Mouse (Mus musculus): Measurements from ENCODE around the gene Cdk12.
"Not testable (repeated sequence)": the region's sequence is repeated elsewhere in the genome, so short reads cannot be mapped to it uniquely, and the experiment has no call there.

The Cdk12 gene

DNA sequence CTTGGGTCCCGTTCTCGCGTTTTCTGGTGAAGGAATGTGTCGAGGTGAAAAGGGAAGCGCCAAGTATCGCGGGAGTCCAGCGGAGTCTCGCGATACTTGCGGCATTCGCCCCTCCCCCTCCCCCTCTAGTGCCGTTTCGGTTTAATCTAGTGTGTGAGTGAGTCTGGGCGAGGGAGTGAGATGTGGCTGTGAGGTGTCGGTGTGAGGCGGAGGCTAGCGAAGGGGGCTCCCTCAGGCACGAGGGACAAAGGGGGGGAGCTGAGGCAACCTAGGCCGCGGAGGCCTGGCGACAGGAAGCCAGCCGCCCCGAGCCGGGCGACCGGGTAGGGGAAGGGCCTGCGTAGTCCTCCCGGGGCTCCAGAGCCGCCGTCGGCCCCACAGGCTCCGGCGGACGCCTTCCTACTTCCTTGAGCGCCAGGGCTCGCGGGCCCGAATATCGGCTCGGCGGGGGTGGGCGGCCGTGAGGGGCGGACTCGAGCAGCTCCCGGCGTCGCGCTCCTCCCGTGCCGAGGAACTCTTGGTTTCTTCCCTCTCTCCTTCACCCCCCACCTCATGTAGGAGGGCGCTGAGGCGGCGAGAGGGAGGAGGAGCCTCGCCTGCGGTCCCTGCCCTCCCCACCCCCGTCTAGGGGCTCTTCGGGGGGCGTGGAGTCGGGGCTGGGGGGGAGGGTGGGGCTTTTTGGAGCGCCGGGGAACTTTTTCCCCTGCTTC, at the start of gene Cdk12:
TSS of gene Cdk12 (plus strand) at position 419 of the 710 bp plus-strand sequence.
- DNase-seq (ENCODE audit: low read depth in 2 of 2, low spot score in 2 of 2), result peak; percentile 95 to 97

DNA sequence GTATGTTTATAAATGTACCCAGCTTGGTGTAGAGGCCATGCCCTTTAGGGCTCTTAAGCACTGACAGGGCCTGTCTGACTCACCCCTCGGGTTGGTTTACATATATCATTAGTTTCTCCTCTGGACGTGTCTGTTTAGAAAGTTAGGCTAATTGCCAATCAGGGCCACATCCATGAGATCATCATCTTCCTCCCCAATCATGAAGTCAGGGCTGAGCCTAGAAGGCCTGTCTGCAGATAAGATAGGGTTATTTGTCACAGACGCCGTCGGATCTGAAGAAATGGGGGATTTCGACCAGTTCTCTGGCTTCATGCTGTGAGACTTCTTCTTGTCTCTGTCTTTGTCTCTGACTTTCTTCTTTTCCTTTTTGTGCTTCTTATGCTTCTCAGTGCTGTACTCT, 47.8 kb upstream of the Cdk12 start:
- DNase-seq (ENCODE audit: low read depth in 2 of 2, low spot score in 2 of 2), result no peak

DNA sequence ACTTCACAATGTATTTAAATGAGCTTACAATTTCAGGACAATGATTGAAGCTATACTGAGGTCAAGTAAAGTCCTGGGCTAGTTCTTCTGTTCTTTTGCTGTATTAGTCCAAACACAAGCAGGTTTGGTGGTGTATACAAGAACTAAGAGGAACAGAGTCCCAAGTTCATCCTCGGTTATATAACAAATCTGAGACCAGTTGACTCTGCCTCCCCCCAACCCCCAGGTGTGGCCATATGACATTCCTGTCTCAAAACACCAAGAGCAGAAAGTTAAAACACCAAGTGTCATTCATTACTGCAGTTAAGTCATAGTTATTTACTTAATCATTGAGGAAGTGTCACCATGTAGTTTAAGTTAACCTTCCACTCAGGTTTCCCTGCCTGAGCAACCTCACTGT, 34.5 kb upstream of the Cdk12 start:
- no peak for DNase-seq (ENCODE audit: low read depth in 2 of 2, low spot score in 2 of 2)

DNA sequence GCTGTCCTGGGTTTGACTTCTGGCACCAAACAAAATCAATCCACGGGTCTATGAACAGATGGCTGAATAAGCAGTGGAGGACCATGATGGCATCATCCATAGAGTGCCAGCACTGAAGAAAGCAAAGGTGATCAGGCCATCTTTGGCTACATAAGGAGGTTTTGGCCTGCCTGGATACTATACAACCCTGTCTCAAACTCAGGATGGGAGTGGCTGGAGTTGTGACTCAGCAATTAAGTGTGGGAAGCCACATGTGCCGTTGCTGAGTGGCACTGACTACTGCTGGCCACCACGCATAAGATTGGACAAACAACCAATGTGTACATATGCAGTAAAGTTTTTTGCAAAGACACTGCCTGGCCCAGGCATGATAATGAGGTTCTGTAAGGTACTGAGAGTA, 20.7 kb upstream of the Cdk12 start:
- DNase-seq (ENCODE audit: low read depth in 2 of 2, low spot score in 2 of 2), result not testable (repeated sequence)

DNA sequence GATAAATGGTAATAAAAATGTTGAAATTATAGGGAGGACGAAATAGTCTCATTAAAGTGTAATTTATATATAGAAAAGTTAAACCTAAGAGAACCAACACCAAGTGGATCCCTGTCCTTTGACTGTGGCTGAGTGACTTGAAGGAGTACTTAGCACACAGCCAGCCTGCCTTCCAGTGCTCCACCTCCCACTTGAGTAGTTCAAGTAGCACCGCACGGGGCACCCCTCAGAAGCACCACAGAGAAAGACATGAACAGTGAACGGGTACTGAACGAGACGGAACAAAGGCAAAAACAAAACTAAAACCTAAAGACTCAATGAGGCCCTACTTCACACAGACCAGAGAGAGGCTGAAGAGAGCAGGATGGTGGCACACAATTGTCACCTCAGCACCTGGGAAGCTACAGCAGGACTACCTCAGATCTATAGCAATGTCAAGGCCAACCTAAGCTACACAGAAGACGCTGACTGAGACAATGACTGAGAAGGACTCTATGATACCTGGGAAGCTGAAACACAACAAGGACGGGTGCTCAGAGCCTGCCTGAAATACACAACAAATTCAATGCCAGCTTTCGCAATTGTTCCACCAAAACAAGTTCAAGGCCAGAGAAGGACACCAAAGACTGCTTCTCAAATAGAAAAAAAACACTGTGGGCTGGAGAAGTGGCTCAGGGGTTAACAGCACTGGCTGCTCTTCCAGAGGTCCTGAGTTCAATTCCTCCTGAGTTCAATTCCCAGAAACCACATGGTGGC, 15.0 kb upstream of the Cdk12 start:
- no peak for DNase-seq (ENCODE audit: low read depth in 2 of 2, low spot score in 2 of 2)

DNA sequence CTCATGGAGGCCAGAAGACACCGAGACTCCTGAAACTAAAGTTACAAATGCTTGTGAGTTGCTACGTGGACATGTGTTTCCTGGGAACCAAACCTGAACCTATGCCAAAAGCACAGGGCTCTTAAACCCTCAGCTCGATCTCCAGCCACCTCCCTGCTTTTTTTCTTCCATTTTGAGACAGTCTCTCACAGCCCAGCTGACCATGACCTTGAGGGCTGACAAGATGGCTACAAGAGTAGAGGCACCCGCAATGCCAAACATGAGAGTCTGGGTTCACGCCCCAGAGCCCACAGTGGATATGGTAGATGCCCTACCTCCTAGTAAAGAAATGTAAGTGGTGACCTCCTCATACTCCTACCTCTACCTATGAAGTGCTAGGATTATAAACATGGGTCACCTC, 12.0 kb upstream of the Cdk12 start:
- DNase-seq (ENCODE audit: low read depth in 2 of 2, low spot score in 2 of 2), result no peak

DNA sequence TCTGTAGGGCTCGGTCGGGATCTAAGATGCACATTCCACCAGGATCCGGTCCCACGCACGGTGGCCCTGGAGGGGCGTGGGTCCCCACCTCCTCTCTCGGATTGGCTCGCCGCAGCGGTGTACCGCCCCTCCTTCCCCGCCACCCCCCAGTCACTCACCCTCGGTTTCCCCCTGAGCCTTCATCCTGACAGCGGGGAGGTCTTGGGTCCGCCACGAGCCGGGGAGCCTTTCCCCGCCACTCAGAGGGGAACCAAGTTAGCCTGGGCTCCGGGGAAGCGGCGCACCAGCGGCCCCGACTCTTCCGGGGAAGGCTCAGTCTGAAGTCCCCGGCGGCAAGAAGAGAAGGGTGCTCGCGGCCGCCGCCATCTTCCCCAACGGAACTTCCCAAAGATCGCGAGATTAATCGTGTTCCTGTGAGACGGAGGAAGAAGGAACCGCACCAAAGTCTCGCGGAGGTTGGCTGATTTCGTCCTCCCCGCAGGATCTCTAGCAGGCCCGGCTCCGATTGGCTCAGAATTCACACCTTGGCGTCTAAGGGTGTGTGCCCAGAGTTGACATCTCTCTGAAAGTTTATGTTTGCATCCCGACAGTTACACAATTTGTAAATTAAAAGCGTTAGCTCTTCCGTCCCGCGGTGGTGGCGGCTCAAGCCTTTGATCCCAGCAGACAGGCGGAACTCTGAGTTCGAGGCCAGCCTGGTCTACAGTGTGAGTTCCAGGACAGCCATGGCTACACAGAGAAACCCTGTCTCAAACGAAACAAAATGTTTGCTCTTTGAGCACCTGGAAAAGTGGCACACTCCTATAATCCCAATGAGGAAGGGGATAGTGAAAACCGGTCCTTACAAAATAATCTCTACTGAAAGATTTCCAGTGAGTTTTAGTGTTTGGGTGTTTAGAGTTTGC, 9.7 kb upstream of the Cdk12 start, which contains the start of gene Med1:
TSS of gene Med1 (minus strand) at position 393 of the 905 bp plus-strand sequence.
- DNase-seq (ENCODE audit: low read depth in 2 of 2, low spot score in 2 of 2), result peak; percentile 91 to 96

DNA sequence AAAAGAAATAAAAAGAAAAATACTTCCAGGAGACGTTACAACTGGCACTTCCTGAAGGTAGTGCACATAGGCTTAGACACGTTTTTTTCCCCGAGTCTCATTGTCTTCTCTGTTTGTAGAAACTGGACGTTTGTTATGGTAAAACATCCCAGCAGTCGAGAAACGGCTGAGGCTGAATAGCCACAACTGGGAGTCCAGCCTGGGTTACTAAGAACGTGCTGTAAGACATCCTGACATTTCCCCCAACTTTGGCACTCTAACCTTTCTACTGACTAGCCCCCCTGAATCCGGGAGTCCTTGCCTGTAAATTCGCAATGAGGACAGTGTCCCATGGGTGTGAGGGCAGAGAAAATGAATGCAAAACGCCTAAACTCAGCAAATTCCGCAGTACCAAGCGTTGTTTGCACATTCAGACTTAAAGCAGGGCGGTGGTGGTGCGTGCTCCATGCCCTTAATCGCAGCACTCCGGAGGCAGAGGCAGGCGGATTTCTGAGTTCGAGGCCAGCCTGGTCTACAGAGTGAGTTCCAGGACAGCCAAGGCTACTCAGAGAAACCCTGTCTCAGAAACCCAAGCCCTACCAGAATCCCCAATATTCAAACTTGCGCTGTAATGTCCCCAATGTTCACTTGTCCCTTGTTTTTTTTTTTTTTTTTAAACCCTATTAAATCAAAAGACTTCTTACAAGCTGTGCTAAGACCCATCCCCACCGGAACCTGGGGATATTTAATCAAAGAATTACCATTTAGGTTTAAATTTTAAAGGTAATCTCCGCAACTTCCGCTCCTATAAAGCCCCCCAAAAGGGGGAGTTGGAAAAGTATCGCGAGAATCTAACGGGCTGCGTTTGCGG, 843 bp upstream of the Cdk12 start:
- peak; percentile 26 to 33 for DNase-seq (ENCODE audit: low read depth in 2 of 2, low spot score in 2 of 2)

DNA sequence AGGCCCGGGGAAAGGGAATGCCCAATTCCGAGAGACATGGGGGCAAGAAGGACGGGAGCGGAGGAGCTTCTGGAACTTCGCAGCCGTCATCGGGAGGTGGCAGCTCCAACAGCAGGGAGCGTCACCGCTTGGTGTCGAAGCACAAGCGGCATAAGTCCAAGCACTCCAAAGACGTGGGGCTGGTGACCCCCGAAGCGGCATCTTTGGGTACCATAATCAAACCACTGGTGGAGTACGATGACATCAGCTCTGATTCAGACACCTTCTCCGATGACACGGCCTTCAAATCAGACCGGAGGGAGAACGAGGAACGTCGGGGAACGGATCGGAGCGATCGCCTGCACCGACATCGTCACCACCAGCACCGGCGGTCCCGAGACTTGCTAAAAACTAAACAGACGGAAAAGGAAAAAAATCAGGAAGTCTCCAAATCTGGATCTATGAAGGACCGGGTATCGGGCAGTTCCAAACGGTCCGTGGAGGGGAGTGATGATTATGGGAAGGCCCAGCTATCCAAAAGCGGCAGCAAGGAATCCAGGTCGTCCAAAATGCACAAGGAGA, 572 bp downstream of the Cdk12 start:
- peak; percentile 25 to 31 for DNase-seq (ENCODE audit: low read depth in 2 of 2, low spot score in 2 of 2)

DNA sequence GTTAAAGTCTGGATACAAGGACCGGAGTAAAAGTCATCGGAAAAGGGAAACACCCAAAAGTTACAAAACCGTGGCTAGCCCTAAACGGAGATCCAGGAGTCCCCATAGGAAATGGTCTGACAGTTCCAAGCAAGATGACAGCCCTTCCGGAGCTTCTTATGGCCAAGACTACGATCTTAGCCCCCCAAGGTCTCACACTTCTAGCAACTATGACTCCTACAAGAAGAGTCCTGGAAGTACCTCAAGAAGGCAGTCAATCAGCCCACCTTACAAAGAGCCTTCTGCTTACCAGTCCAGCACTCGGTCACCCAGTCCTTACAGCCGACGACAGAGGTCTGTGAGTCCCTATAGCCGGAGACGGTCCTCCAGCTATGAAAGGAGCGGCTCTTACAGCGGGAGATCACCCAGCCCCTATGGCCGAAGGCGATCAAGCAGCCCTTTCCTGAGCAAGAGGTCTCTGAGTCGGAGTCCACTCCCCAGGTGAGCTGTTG, 1.1 kb downstream of the Cdk12 start:
- DNase-seq (ENCODE audit: low read depth in 2 of 2, low spot score in 2 of 2), result no peak

DNA sequence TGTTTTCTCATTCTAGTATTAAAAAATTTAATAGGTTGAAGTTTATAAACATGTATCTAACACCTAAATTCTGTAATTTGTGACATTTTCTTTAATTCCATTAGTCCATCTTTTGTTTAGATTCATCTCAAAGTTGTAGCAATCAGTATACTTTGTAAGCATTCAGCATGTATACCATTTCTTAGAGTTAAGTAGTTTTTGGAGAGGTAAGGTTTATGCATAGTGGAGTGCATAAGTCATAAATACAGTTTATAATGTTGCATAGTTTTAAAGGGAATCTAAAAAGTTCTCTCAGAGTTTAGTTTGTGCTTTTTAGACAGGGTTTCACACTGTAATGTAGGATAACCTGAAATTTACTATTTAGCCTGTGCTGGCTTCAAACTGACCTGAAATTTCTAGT, 2.6 kb downstream of the Cdk12 start:
- DNase-seq (ENCODE audit: low read depth in 2 of 2, low spot score in 2 of 2), result no peak

DNA sequence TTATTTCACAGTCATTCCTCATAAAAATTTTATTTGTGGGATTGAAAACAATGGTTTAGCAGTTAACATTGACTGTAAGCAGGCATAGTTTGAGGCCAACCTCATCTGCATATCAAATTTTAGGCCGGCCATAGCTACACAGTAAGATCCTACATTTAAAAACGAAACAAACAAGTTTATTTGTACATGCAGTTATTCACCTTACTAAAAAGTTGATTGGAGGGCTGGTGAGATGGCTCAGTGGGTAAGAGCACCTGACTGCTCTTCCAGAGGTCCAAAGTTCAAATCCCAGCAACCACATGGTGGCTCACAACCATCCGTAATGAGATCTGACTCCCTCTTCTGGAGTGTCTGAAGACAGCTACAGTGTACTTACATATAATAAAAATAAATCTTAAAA, 3.4 kb downstream of the Cdk12 start:
- not testable (repeated sequence) for DNase-seq (ENCODE audit: low read depth in 2 of 2, low spot score in 2 of 2)

DNA sequence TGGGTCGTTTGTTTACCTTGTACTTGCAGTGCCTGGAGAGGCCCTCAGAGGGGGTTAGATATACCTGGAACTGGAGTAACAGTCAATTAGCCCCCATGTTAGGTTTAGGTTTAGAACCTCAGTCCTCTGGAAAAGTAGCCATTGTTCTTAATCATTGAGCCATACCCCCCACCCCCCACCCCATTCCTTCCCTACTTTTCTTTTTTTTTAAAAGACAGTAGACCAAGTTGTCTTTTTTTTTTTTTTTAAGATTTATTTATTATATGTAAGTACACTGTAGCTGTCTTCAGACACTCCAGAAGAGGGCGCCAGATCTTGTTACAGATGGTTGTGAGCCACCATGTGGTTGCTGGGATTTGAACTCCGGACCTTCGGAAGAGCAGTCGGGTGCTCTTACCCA, 6.8 kb downstream of the Cdk12 start:
- DNase-seq (ENCODE audit: low read depth in 2 of 2, low spot score in 2 of 2), result not testable (repeated sequence)

DNA sequence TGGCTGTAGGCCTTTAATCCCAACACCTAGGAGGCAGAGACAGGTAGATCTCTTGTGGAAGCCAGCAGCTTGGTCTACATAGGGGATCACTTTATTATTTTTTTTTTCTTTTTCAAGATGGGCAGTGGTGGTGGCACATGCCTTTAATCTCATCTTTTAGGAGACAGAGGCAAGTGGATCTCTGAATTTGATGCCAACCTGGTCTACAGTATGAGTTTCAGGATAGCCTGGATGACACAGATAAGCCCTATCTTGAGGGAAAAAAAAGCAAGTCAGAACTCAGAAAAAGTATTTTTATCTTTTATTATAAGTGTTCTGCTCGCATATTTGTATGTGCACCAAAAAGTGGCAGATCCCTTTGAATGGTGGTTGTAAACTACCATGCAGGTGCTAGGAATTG, 10.5 kb downstream of the Cdk12 start:
- DNase-seq (ENCODE audit: low read depth in 2 of 2, low spot score in 2 of 2), result no peak

DNA sequence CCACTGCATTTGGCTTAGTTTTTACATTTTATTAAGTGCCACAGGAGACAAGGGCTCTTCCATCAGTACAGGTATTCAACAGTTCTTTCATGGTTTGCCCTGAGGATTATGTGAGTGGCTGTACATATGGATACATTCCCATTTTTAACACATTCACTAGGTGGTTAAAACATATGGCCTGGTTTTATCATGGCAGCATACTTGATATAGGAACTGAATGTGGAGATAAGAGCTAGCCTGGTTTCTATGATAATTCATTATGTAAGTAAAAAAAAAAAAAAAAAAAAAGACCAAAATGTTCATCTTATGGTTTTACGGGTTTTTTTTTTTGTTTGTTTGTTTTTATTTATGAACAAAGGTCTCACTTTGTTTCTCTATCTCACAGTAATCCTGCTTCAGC, 23.5 kb downstream of the Cdk12 start:
- no peak for DNase-seq (ENCODE audit: low read depth in 2 of 2, low spot score in 2 of 2)

DNA sequence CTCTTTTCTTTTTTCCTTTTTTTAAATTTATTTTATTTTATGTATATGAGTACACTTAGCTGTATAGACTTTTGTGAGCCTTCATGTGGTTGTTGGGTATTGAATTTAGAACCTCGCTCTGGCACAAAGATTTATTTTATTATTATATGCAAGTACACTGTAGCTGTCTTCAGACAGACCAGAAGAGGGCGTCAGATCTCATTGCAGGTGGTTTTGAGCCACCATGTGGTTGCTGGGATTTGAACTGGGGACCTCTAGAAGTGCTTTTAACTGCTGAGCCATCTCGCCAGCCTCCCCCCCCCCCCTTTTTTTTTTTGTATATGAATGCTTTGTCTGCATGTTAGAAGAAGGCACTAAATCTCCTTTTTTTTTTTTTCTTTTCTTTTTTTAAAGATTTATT, 35.6 kb downstream of the Cdk12 start:
- DNase-seq (ENCODE audit: low read depth in 2 of 2, low spot score in 2 of 2), result no peak

DNA sequence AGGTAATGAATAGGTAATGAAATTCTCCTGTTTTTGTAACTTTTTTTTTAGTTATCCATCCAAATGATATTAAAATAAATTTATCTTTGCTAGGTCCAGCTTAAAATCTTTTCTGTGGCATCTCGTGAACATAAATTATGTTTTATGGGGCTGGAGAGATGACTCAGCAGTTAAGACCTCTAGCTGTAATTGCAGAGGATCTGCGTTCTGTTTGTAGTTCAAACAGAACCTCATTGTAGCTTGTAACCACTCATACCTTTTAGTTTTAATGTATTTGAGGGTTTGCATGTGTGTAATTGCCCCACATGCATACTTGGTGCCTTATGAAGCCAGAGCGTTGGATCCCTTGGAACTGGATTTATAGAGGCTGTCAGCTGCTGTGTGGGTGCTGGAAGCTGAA, 36.1 kb downstream of the Cdk12 start:
- no peak for DNase-seq (ENCODE audit: low read depth in 2 of 2, low spot score in 2 of 2)

DNA sequence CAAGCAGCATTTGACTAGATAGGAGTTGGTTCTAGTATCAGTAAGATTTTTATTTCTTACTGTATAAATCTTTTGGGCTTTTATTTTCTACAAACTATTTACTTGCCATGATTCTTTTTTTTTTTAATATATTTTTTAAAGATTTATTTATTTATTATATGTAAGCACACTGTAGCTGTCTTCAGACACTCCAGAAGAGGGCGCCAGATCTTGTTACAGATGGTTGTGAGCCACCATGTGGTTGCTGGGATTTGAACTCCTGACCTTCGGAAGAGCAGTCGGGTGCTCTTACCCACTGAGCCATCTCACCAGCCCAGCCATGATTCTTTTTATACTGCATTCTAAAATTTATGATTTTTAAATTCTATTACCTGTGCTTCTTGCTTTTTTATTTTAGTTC, 40.1 kb downstream of the Cdk12 start:
- DNase-seq (ENCODE audit: low read depth in 2 of 2, low spot score in 2 of 2), result not testable (repeated sequence)

DNA sequence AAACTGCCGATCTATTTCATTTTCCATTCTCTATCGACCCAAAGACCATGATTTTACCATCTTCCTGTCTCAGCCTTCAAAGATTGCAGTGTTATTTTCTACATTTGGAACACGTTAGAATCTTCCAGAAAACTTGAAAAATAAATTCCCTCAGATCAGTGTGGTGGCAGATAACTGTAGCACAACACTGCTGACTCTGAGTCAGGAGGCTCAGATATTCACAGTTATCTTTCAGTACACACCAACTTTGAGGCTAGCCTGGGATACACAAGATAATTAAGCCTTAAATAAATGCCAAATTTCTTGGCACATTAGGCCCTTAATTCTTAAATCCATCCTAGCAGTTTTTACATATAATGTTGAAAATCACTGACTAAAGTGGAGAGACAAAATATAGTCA, 41.6 kb downstream of the Cdk12 start:
- no peak for DNase-seq (ENCODE audit: low read depth in 2 of 2, low spot score in 2 of 2)

DNA sequence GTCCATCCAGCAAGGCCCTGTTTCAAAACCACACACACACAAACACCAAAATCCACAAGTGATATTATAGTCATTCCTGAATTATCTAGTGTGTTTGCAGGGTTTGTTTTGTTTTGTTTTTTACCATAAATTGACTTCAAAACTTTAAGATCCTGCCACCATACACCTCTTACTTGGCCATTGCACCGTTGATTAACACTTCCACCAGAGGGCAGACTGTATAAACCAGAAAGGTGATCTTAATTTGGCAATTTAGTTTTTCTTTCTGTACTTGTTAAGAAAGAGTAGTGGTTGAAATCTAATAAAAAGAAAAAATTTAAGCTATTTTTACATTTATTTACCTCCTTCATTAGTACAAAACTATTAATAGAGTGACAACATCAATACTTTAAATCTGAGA, 44.5 kb downstream of the Cdk12 start:
- DNase-seq (ENCODE audit: low read depth in 2 of 2, low spot score in 2 of 2), result no peak

Data from CD8-positive naive resting alpha-beta T cell, adult 2 months (primary cell).